Mouse (Mus musculus) c-Kit-positive CD71-positive TER-119-positive erythroid progenitor cells, embryonic 14.5 days (primary cell): ENCODE data around the gene Sorcs1.

Source experiments
- DNase-seq: peaks from one replicate; pipeline ENCODE4 v3.0.0-alpha.2; 2013; ENCODE audit warnings: low spot score

Sorcs1 gene

GRCm38 (mm10) chr19:50566306-50566705 lies 112.1 kb downstream of the Sorcs1 start:
- DNase-seq: no peak

GRCm38 (mm10) chr19:50558771-50559170 lies 119.7 kb downstream of the Sorcs1 start:
- no peak for DNase-seq

DNA sequence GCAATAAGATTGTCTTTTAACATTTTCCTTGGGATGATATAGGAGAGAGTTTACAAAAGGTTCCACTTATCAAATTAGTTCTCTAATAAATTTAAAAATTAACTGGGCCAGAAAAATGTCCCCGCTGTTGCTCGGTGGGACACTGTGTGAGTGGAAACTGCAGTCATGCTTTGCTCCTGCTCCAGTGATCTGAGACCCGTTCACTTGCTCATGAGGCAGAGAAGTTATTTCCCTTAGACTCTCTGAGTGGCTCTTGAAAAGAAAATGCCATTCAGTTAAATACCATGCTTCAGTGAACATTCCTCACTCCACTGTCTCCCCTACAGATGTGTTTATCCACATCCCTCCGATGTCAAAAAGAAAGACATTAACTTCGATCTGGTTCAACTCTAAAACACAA lies 144.4 kb downstream of the Sorcs1 start:
- DNase-seq: no peak

- DNase-seq: no peak
Measured at GRCm38 (mm10) chr19:50527835-50528234, 150.6 kb downstream of the Sorcs1 start.

DNA sequence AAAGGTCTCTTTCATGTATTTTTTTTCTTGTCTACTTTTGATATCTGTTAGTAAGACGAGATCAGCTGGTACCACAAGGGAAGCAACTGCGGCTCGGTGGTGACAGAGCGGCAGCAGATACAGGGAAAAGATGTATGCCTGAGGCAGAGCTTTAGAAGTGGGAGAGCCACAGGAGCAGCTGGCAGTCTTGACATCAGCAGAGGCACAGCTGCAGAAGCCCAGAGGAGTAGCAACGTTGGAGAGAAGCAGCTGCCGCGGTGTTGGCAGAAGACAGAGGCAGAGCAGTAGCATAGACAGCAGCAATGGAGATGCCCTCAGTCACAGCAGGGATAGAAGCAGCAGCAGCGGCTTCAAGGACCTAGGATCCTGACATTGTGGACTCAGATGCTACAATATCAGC lies 152.4 kb downstream of the Sorcs1 start:
- no peak for DNase-seq

GRCm38 (mm10) chr19:50521943-50522342 lies 156.5 kb downstream of the Sorcs1 start:
- no peak for DNase-seq

DNA sequence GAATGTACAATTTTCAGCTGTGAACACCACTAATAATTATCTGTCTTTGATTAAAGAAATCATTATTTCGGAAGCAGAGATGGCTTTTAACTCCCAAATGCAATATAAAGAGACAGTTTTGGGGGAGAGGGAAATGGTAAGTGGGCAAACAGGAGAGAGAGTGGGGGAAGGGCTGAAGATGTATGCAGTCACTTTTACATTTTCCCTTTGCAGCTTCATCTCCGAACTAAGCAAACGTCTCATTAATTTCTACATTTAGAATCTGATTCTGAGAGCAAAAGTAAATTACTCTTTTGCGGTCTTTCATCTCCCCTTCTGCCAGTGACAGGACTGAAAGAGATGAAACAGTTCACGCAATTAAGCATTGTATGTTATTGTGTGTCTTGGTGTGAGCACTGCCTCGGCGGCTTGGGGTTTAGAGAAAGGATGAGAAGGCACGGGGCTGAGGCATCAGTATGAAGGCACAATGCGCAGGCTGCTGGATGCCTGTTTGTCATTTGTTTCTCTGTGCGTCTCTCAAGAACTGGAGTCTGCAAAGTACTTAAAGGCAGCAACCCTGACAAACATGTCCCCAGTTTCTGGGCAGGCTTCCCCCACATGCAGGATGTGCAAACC lies 163.3 kb downstream of the Sorcs1 start:
- no peak for DNase-seq

DNA sequence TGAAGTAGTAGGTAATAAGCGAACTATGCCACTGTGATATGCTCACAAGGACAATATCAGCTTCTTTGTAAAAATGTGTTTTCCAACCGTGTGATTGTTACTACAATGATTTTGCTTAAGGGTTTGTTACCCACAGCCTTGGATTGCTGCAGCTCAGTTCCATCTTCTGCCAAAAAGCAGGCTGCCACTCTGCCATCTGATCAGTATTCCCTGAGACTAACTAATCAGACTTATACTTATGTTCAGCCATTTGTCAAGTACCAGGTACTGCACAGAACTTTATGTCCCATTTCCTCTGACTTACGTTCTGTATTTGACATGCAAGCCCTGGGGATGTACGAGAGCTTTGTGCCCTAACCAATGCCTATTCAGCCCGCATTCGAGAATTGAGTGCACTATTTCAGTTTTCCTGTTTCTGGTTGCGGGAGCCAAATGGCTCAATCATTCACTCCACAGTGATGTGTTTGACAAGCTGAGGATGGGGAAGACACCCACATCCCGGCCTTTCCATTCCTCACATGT lies 164.1 kb downstream of the Sorcs1 start:
- no peak for DNase-seq

GRCm38 (mm10) chr19:50502816-50503215 lies 175.6 kb downstream of the Sorcs1 start:
- no peak for DNase-seq

- DNase-seq: no peak
Measured at GRCm38 (mm10) chr19:50491121-50491520, 187.3 kb downstream of the Sorcs1 start.

DNA sequence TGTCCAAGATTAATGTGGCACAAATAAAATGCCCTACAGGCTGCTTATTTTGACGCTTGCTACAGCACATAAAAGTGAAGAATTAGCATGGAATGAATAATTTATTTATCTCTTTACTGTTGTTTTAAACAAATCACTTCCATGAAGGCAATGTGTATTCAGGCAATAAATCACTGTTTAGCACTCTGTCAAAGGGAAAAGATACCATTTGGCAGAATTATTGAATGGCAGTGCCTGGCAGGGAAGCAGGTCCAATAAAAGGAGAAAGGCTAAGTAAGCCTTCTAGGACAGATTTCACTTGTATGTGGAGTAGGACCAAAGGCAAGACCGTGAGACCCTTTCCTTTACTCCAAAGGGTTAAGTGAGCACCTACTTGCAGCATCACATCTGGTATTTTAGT lies 187.7 kb downstream of the Sorcs1 start:
- no peak for DNase-seq

GRCm38 (mm10) chr19:50489786-50490185 lies 188.7 kb downstream of the Sorcs1 start:
- DNase-seq: no peak

- no peak for DNase-seq
Measured at GRCm38 (mm10) chr19:50488421-50488820, 190.0 kb downstream of the Sorcs1 start.

DNA sequence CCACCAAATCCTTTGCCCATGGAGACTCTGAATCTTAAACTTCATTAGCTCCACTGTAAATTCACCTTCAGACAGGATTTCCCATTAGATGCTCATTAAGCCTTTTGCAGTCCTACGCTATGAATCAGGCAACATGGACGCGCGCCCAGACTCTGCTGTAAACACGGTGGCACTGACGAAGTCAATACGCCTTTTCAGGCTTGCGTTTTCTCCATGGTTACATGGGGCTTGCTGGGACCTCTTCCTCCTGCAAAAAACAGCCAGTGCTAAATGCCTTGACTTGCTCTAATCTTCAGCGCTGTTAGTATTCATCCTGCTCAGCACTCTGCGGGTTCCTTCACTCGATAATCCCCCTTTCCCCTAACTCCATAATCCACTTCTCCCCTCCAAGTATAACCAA lies 190.7 kb downstream of the Sorcs1 start:
- no peak for DNase-seq

DNA sequence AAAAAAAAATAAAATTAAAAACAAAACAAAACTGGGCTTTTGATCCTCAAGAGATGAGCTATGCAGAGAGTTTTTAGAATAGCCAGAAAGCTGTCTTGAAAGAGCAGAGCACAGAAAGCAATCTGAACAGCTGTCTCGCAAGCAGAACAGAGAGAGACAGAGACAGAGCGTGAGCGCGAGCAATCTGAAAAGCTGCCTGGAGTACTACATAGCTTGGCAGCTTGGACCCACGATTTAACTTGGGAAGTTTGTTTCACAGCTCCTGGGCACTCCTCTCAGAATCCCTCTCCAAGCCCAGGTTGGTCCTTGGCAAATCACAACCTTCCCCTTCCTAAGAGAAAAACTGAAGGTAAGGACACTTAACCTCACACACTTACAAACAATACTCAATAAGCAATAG lies 192.1 kb downstream of the Sorcs1 start:
- DNase-seq: no peak

DNA sequence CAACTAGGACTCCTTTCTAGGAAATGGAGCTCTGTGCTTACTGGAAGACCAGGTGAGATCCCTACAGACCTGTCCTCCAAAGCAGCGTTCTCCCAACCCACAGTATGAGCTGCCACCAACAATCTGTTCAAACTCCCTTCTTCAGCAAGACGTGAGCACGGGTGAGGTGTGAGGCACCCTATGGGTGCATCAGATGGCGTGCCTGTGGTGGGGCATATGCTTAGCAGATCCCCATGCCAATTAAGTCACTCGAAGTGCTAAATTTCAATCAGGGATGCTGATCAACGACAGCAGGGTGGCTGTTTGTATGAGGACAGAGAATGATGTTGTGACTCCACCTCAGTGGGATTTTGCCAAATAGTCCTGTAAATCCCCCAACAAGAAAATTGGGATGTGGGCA lies 201.7 kb downstream of the Sorcs1 start:
- no peak for DNase-seq

DNA sequence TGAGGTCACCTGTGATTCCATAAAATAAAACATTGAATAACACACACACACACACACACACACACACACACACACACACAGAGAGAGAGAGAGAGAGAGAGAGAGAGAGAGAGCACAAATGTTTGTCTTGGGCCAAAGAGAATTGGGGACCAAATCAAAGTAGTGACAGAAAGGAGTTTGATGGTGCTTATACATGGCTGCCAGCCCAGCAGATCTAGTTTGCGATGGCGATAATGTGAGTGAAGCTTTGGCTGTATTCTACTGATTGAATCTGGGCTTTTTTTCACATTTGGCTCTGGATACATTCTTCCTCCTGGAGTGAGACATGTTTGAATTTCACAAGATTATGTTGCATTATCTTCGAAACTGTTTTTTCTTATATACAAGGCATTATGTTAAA lies 209.9 kb downstream of the Sorcs1 start:
- no peak for DNase-seq

GRCm38 (mm10) chr19:50464811-50465210 lies 213.6 kb downstream of the Sorcs1 start:
- no peak for DNase-seq

DNA sequence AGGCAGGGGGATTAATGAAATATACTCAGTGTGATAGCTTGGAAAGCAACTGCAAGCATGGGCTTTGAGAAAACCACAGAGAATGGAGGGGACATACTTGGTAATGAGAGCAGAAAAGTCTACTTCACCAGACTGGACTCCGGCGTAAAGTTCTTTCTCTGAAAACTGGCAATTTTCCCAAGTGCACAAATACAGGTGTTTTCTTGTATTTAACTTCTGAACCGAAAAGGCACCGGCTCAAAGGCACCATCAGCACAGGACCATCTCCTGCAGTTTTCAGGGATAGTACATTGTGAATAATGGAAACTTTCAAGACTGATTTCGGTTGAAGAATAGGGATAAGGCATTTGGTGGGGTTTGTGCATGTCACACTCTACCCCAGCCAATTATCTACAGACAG lies 219.9 kb downstream of the Sorcs1 start:
- no peak for DNase-seq

DNA sequence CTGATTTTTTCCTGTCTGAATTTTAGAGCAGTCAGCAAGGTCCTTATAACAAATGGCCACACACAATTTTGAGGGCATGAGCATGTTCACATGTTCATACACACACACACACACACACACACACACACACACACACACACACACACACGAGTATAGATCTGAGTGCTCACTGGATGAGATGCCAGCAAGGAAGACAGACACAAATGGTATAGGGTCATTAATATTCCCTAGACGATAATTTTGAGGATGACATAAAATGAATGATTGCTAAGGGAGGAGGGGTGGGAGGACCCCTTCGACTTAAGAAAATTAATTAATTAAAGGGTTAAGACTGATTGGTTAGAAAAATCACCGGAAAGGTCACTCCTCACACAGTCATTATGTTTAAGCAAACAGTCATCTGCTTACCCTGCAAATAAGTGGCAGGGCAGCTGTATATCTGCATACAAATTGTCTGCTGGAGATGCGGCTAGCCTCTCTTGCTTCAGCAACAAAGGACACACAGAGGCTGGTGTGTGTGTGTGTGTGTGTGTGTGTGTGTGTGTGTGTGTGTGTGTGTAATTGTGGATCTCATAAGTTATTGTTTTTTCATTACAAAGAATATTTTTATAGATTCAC lies 221.1 kb downstream of the Sorcs1 start:
- DNase-seq: no peak

DNA sequence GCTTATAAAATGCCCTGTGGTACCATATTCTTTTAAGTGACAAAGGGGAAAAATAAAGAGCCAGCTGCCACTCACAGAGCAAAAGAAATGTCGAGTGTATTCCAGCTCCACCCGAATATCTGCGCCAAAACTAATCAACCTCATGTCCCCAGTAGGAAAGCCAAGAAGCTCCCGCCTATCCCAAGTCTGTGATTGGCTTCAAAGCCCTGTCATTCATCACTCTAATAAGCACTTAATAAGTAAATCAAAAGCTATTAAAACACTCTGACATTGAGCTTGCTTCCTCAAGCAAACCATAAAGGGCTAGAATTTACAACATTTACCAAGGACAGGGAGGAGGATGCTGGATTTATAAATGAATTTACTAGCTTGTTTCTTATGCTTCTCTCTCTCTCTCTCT lies 237.3 kb downstream of the Sorcs1 start:
- DNase-seq: no peak

DNA sequence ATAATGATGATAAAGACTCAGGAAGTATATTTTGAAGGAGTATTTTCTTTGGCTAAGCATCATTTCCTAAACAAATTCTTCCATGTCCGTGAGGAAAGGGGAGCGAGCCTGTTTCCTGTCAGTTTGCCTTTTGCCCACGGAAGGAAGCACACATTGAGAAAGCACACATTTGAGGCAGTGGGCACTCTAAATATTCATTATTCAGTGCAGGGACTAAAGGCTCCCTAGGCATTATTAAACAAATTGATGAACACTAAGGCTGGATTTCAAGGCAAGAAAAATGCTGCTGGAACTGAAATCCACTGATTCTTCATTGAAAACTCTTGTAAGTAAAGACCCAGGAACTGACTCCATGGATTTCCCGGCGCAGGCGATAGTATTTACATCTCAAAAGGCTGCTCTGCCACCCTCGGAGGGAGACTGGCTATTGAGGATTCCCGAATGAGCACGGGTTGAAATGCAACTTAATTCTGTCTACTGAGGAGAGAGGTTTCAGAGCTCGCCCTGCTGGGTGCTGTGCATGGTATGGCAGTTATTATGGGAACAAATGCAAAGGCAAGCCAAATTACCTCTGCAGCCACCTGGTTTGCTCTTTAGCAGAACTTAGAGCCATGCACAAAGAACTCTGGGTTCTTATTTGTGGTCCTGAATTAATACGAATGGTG lies 238.1 kb downstream of the Sorcs1 start:
- no peak for DNase-seq

GRCm38 (mm10) chr19:50439464-50439881 lies 239.0 kb downstream of the Sorcs1 start:
- DNase-seq: no peak
